Mouse (Mus musculus) brown adipose tissue, adult 24 weeks (tissue): ENCODE measurements around the gene Gcgr. TPM values are rescaled to one million over a fixed set of nuclear protein-coding genes. Genes with fewer than 3 reads are reported as not detected.

Source experiments
- polyA plus RNA-seq: library from polyadenylated mRNA; stranded (reverse); fragments of >200 nt; gene quantifications from 2 replicates; pipeline ENCODE4 v1.2.4, GENCODE M21; 2012; ENCODE audit not compliant: missing spikeins, insufficient read depth, insufficient read length

The Gcgr gene
- polyA plus RNA-seq, 1 experiment: not detected

Other genes with a start within 250 kb of the Gcgr start
- 325 and 418 TPM in 2 replicates for gene Actg1, start 182.2 kb upstream of the Gcgr start, polyA plus RNA-seq
- gene Fscn2, start 169.2 kb upstream of the Gcgr start, polyA plus RNA-seq: not detected in 2 replicates
- gene Faap100, start 151.9 kb upstream of the Gcgr start, polyA plus RNA-seq: 6.2 and 7.3 TPM in 2 replicates
- 27.2 and 35.9 TPM in 2 replicates for gene Nploc4, start 93.0 kb upstream of the Gcgr start, polyA plus RNA-seq
- not detected in 2 replicates for gene Tspan10, start 88.1 kb upstream of the Gcgr start, polyA plus RNA-seq
- gene Pde6g, start 77.2 kb upstream of the Gcgr start, polyA plus RNA-seq: not detected in 2 replicates
- gene Oxld1, start 72.6 kb upstream of the Gcgr start, polyA plus RNA-seq: 58.7 and 70.2 TPM in 2 replicates
- 5.7 and 8.6 TPM in 2 replicates for gene Ccdc137, start 72.6 kb upstream of the Gcgr start, polyA plus RNA-seq
- gene Arl16, start 63.1 kb upstream of the Gcgr start, polyA plus RNA-seq: 11.4 and 20.4 TPM in 2 replicates
- 278 and 304 TPM in 2 replicates for gene Mrpl12, start 46.1 kb upstream of the Gcgr start, polyA plus RNA-seq
- 32.9 and 33.9 TPM in 2 replicates for gene Slc25a10, start 38.9 kb upstream of the Gcgr start, polyA plus RNA-seq
- 24.6 and 28.0 TPM in 2 replicates for gene Mcrip1, start 19.0 kb downstream of the Gcgr start, polyA plus RNA-seq
- gene Ppp1r27, start 20.4 kb downstream of the Gcgr start, polyA plus RNA-seq: 4.1 and 5.5 TPM in 2 replicates
- 95.0 and 97.3 TPM in 2 replicates for gene P4hb, start 42.6 kb downstream of the Gcgr start, polyA plus RNA-seq
- gene Arhgdia, start 50.9 kb downstream of the Gcgr start, polyA plus RNA-seq: 117 and 146 TPM in 2 replicates
- gene Alyref, start 67.7 kb downstream of the Gcgr start, polyA plus RNA-seq: 49.2 and 58.8 TPM in 2 replicates
- 54.9 and 59.1 TPM in 2 replicates for gene Anapc11, start 67.7 kb downstream of the Gcgr start, polyA plus RNA-seq
- not detected in 2 replicates for gene Npb, start 77.8 kb downstream of the Gcgr start, polyA plus RNA-seq
- 104 and 131 TPM in 2 replicates for gene Pcyt2, start 87.2 kb downstream of the Gcgr start, polyA plus RNA-seq
- gene Sirt7, start 94.5 kb downstream of the Gcgr start, polyA plus RNA-seq: 5.8 and 10.5 TPM in 2 replicates
- gene Mafg, start 102.9 kb downstream of the Gcgr start, polyA plus RNA-seq: 10.4 and 13.3 TPM in 2 replicates
- gene Pycr1, start 113.1 kb downstream of the Gcgr start, polyA plus RNA-seq: 1.0 and 1.3 TPM in 2 replicates
- gene Myadml2, start 117.5 kb downstream of the Gcgr start, polyA plus RNA-seq: 2.7 and 3.8 TPM in 2 replicates
- not detected in 2 replicates for gene Notum, start 130.5 kb downstream of the Gcgr start, polyA plus RNA-seq
- gene Aspscr1, start 142.3 kb downstream of the Gcgr start, polyA plus RNA-seq: 33.3 and 33.7 TPM in 2 replicates
- gene Cenpx, start 183.0 kb downstream of the Gcgr start, polyA plus RNA-seq: 66.6 and 68.4 TPM in 2 replicates
- gene Lrrc45, start 183.2 kb downstream of the Gcgr start, polyA plus RNA-seq: 3.0 and 6.2 TPM in 2 replicates
- gene Rac3, start 190.8 kb downstream of the Gcgr start, polyA plus RNA-seq: 1.9 and 2.5 TPM in 2 replicates
- gene Dcxr, start 196.6 kb downstream of the Gcgr start, polyA plus RNA-seq: 9.4 and 15.5 TPM in 2 replicates
- gene Cbr2, start 201.4 kb downstream of the Gcgr start, polyA plus RNA-seq: 20.9 and 26.0 TPM in 2 replicates
- gene Hmga1b, start 232.1 kb downstream of the Gcgr start, polyA plus RNA-seq: 14.9 and 15.4 TPM in 2 replicates